Mouse (Mus musculus) cerebellum, adult 2 months (tissue): ENCODE measurements around the gene H2-M5. TPM values are rescaled to one million over a fixed set of nuclear protein-coding genes. Genes with fewer than 3 reads are reported as not detected.
"Not testable (repeated sequence)": the region's sequence is repeated elsewhere in the genome, so short reads cannot be mapped to it uniquely, and the experiment has no call there.

Source experiments
- DNase-seq, 2 experiments: peaks; one replicate each; pipeline ENCODE4 v3.0.0; 2021
- H3K27ac ChIP-seq: fragments of 200-500 bp; 2 replicates; pipeline ENCODE4 v1.5.1; 2012; ENCODE audit warnings: low read length, control low read depth, inconsistent platforms; ENCODE audit not compliant: insufficient read depth
- H3K27me3 ChIP-seq: fragments of 200-500 bp; 2 replicates; pipeline ENCODE4 v1.6.1; 2012; ENCODE audit warnings: inconsistent platforms, mild to moderate bottlenecking, low read length, moderate library complexity; ENCODE audit not compliant: control insufficient read depth, insufficient read depth
- H3K4me1 ChIP-seq: fragments of 200-500 bp; 2 replicates; pipeline ENCODE4 v1.6.1; 2011; ENCODE audit warnings: low read length; ENCODE audit not compliant: control insufficient read depth, insufficient read depth
- H3K4me3 ChIP-seq: fragments of 200-500 bp; replicated peaks from 2 replicates; pipeline ENCODE3; 2011; ENCODE audit warnings: mild to moderate bottlenecking, low read depth, low read length, control low read depth; ENCODE audit not compliant: insufficient read depth
- CTCF ChIP-seq: fragments of 200-500 bp; IDR thresholded peaks from 2 replicates; pipeline ENCODE4 v1.5.1; 2011; ENCODE audit warnings: low read depth, mild to moderate bottlenecking, control low read depth, low read length, moderate library complexity, borderline replicate concordance; ENCODE audit not compliant: insufficient read depth
- POLR2A ChIP-seq: fragments of 200-500 bp; IDR thresholded peaks from 2 replicates; pipeline ENCODE4 v1.6.1; 2011; ENCODE audit warnings: low read length, control low read depth, borderline replicate concordance; ENCODE audit not compliant: insufficient read depth
- WGBS: fragments of 180-500 bp; shearing (Covaris S2); methylation state at CpG from one replicate; pipeline ENCODE4 v1.1.7; 2018; 5-methylcytosine and 5-hydroxymethylcytosine counted together
- polyA plus RNA-seq: library from polyadenylated mRNA; depleted of rRNA; stranded (reverse); fragments of >200 nt; gene quantifications from 2 replicates; pipeline ENCODE4 v1.2.3, GENCODE M21; 2012; rRNA removed

Gene H2-M5
- 0.55 and 0.77 TPM in 2 replicates for polyA plus RNA-seq

DNA sequence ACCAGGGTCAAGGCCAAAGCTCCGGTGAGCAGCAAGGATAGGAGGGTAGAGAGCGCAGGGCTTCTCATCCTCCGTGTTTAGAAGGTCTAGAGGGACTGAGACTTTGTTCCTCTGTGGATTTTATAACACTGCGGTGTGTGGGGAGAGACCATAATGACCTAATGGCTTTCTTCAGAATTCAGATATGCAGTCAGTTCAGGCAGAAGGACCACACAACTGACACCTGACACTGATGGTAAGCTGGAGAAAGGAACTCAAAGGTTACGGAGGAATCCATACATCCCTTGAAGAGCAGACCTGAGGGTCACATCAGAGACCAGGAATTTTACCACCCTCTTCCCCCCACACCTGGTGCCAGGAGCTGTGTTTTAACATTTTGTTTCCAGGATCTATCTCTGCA, at the start of gene H2-M5:
Gene H2-M5 (minus strand): TSS at position 101 of the 400 bp plus-strand sequence.
- TF ChIP-seq POLR2A (no peak), CTCF (no peak)
- no peak for DNase-seq
- no peak within 1 kb of the TSS for H3K4me3 ChIP-seq
- 32% methylated on average over 5 of the region's 5 CpGs for WGBS
- no peaks in the 10 kb centered on the region; the same call in 1 of the 2 replicates for H3K27me3 ChIP-seq
- H3K4me1 ChIP-seq: no peaks in the 10 kb centered on the region
- H3K27ac ChIP-seq: no peak within 1 kb of the TSS

DNA sequence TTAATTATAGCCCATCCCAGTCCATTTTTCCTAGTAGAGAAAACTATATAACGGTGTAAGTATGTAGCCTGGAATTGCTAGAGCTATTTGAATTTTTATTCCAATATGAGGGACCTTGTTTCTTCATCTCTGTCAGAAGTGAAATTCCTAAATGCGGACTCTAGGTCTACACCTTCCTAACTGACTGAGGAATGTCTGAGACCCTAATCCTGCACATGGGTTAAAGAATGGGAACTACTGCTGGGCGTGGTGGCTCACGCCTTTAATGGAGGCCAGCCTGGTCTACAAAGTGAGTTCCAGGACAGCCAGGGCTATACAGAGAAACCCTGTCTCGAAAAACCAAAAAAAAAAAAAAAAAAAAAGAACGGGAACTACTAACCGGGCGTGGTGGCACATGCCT, 39.8 kb upstream of the H2-M5 start:
- TF ChIP-seq CTCF: no peak
- no peak for TF ChIP-seq POLR2A
- 73% methylated on average over 8 of the region's 8 CpGs for WGBS
- Histone ChIP-seq H3K27ac (peak overlapping the region; percentile 94; the same call in 1 of the 2 replicates), H3K4me3 (no peak overlapping the region), H3K27me3 (no peaks in the 10 kb centered on the region), H3K4me1 (no peaks in the 10 kb centered on the region)
- DNase-seq: no peak

DNA sequence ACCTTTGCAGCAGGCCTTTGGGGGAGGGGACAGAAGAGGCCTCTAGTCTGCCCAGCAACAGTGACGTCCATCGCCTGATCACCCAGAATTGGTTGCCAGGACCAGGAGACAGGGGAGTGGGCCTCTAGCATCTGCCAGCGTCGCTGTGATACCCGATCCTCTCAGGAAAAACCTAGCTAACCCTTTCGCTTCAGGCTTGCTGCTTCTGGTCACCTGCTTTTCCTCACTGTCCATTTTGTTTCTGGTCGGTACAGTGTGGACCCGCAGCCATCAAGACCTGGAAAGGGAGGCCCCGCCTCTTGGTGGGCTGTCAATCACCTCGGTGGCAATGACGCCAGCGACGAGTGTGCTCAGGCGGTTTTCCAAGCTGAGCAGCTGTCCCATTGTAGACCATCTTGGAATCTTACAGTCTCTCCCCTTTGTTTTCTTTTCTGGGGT, 39.4 kb upstream of the H2-M5 start:
- WGBS: under 1% methylated on average over 14 of the region's 14 CpGs
- peak overlapping the region; percentile 96 for H3K4me3 ChIP-seq
- peak overlapping the region; percentile 94 for H3K27ac ChIP-seq
- H3K27me3 ChIP-seq: no peaks in the 10 kb centered on the region
- TF ChIP-seq POLR2A: peak; percentile 52; the same call in 1 of the 2 replicates
- no peak for TF ChIP-seq CTCF
- no peaks in the 10 kb centered on the region for H3K4me1 ChIP-seq
- peak; percentile 95 to 97 for DNase-seq

DNA sequence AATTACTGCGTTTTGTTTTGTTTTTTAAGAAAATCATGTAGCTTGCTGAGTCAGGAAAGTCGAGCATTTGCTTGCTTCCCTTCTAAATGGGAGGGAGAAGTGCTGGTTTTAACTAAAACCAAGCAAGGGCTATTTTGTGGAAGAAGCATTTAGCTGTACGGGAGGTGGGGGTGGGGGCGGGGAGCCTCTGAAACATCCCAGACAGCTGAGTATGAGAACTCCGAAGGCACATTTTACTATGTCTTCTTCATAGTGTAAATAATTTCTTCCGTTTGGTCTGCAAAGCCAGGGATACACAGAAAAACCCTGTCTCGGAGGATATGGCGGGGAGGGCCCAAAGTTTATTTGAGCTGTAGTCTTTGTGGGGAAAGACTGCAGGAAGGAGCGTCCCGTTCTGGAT, 38.9 kb upstream of the H2-M5 start:
- Histone ChIP-seq H3K4me3 (peak overlapping the region; percentile 96), H3K27me3 (no peaks in the 10 kb centered on the region), H3K27ac (peak overlapping the region; percentile 94), H3K4me1 (no peaks in the 10 kb centered on the region)
- no peak for DNase-seq
- TF ChIP-seq POLR2A: no peak
- TF ChIP-seq CTCF: no peak
- 12% methylated on average over 10 of the region's 10 CpGs for WGBS

DNA sequence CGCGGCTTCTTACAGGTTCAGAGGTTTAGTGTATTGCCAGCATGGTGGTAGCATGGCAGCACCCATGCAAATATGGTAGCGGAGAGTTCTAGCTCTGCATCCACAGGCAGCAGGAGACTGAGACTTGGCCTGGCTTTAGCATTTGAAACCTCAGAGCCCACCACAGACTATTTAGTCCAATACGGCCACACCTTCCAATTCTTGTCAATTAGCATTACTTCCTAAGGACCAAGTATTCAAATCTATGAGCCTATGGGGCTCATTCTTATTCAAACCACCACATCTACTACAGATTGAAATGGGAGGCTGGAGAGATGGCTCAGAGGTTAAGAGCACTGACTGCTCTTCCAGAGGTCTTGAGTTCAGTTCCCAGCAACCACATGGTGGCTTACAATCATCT, 38.1 kb upstream of the H2-M5 start:
- Histone ChIP-seq H3K4me3 (no peak overlapping the region), H3K27me3 (no peaks in the 10 kb centered on the region), H3K27ac (no peak overlapping the region), H3K4me1 (no peaks in the 10 kb centered on the region)
- DNase-seq: no peak
- 99% methylated on average over 4 of the region's 4 CpGs for WGBS
- TF ChIP-seq CTCF (no peak), POLR2A (no peak)

DNA sequence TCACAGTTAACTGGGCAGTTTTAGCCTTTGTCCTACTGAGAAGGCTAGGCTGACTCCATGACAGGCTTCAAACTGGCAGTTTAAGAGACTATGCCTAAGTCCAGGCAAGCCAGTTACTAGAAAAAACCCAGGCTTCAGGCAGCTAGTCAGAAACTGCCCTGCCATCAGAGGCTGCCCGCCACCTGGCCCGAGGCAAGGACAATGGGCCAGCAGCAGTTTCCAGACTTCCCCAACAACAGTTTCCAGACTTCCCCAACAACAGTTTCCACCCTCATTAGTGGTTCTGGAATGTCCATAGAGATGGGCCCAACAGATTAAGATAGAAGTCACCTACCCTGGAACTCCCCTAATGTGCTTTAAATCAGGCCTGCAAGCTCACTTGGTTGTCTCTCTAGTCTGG, 37.1 kb upstream of the H2-M5 start:
- TF ChIP-seq POLR2A (no peak), CTCF (no peak)
- no peak overlapping the region for H3K27ac ChIP-seq
- WGBS: 72% methylated on average over 2 of the region's 2 CpGs
- H3K27me3 ChIP-seq: no peaks in the 10 kb centered on the region
- no peak overlapping the region for H3K4me3 ChIP-seq
- no peaks in the 10 kb centered on the region for H3K4me1 ChIP-seq
- DNase-seq: no peak

DNA sequence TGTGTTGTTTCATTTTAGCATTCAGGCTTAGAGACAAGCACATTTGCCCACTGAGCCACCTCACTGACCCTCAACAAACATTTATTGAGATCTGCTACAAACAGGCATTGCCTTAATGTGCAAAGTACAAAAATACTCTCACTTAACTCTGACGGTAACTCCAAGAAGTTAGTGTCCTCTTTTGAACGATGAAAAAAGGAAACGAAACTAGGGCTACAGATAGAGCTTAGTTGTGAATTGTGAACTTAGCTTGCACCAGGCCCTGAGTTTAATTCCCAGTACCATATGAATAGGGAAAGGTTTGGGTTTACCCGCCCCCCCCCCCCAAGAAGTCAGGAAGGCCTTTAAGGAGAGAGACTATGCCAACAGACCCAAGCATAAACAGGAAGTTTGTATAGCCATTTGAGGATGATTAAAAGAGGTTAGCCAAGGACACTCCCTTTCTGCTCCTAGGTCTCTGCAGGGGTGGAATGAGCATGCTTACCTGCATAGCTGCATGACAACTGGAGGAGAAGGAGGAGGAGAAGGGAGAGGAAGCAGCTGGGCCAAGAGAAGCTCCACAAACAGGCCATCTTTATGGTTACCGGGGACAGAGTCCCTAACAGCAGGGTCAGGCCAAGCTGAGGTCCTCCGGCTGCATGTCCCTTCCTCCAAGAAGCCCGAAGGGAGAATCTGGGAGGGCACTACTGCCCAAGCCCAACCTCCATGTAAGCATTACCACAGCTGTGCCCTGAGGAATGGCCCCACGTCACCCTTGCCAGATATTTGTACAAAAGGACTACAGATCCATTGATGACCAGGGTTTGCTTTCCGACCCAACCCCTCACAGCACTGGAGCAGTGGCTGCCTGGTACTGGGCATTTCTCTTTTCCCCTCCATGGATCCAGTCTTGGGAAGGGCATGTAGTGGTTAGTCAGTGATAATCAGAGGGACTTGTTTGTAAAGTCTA, 33.6 kb upstream of the H2-M5 start, which contains the start of gene Mog:
Gene Mog (minus strand): TSS at position 771 of the 949 bp plus-strand sequence.
- 76% methylated on average over 9 of the region's 9 CpGs for WGBS
- TF ChIP-seq POLR2A (no peak), CTCF (no peak)
- Histone ChIP-seq H3K27ac (no peak within 1 kb of the TSS; the same call in 1 of the 2 replicates), H3K4me1 (no peaks in the 10 kb centered on the region), H3K4me3 (peak within 1 kb of the TSS; percentile 41), H3K27me3 (no peaks in the 10 kb centered on the region)
- DNase-seq: peak in 1 of 2 experiments; percentile 23

DNA sequence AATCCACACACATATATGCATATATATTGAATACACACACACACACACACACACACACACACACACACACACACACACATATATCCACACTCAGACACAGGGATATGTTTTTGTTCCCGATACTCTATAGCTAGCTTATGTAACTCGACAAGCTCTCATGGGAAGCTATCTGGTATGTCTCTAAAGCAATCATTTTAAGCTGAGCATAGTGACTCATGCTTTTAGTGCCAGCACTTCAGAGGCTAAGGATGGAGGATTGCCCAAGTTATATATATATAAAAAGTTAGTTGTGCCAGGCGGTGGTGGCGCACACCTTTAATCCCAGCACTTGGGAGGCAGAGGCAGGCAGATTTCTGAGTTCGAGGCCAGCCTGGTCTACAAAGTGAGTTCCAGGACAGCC, 29.9 kb upstream of the H2-M5 start:
- not testable (repeated sequence) for H3K27ac ChIP-seq, H3K4me3 ChIP-seq, H3K4me1 ChIP-seq, H3K27me3 ChIP-seq, DNase-seq
- 89% methylated on average over 5 of the region's 5 CpGs for WGBS
